Mouse (Mus musculus) cerebellum, postnatal 25 days (tissue): ENCODE results near the gene Plekhh1.

ENCODE experiments used
- DNase-seq, 2 experiments: peaks; one replicate each; pipeline ENCODE4 v3.0.0; 2021; ENCODE audit warnings: mixed read lengths in 2 of 2

The Plekhh1 gene

GRCm38 (mm10) chr12:79072576-79072975, 43.6 kb downstream of the Plekhh1 start:
- DNase-seq, result no peak

GRCm38 (mm10) chr12:79073362-79073761, 44.4 kb downstream of the Plekhh1 start:
- no peak for DNase-seq

GRCm38 (mm10) chr12:79089182-79089812, 60.3 kb downstream of the Plekhh1 start, which contains the start of gene Pigh:
TSS of gene Pigh (minus strand) at chr12:79089651.
- peak; percentile 91 to 94 for DNase-seq

- peak; percentile 35 to 45 for DNase-seq
Observed at GRCm38 (mm10) chr12:79092569-79092968, 63.6 kb downstream of the Plekhh1 start.

- peak in 1 of 2 experiments; percentile 63 for DNase-seq
Observed at GRCm38 (mm10) chr12:79097106-79097752, 68.3 kb downstream of the Plekhh1 start.

- DNase-seq, result no peak
Observed at GRCm38 (mm10) chr12:79103773-79104172, 74.8 kb downstream of the Plekhh1 start.

GRCm38 (mm10) chr12:79104544-79104943, 75.6 kb downstream of the Plekhh1 start:
- DNase-seq, result no peak

GRCm38 (mm10) chr12:79105312-79105711, 76.3 kb downstream of the Plekhh1 start:
- DNase-seq, result no peak

- DNase-seq, result no peak
Observed at GRCm38 (mm10) chr12:79118991-79119390, 90.0 kb downstream of the Plekhh1 start.

- DNase-seq, result no peak
Observed at GRCm38 (mm10) chr12:79122820-79123219, 93.9 kb downstream of the Plekhh1 start.

- DNase-seq, result peak; percentile 85 to 90
Observed at GRCm38 (mm10) chr12:79130299-79131177, 101.6 kb downstream of the Plekhh1 start, which contains the start of gene Arg2. TSS of gene Arg2 (plus strand) at chr12:79130777.
